8 mouse cellular contexts compared by ENCODE assay signal in the genomic region with DNA sequence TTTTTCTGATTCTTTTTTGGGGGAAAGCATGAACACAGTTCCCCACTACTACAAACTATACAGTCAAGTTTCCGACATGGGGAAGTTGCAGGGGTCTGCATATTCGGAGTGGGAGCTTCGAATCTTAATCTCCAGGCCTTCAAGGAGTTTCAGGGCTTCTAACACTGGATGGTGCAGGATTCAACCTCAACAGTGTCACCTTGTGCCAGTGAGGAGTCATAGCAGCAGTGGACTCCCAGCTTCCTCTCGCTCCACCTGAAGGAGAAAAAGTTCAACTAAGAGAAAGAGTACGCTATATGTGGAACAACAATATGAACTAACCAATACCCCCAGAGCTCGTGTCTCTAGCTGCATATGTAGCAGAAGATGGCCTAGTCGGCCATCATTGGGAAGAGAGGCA. TPM values are rescaled to one million over a fixed set of nuclear protein-coding genes. Genes with fewer than 3 reads are reported as not detected.
DNase-seq lines count a peak whose midpoint lies in the region; ATAC-seq and TF ChIP-seq lines count a peak whose summit lies in the region.

No protein-coding gene starts in this region.

- no peak overlapping the region for H3K4me3 ChIP-seq in thymus, adult 2 months (ENCODE audit: control insufficient read depth, insufficient read depth, low read length)

- no peak for TF ChIP-seq POLR2A in thymus, adult 2 months (IDR thresholded peaks at IDR 0.05; ENCODE audit: control insufficient read depth, extremely low read depth, insufficient read depth, low read length, poor library complexity)

- 23% methylated on average over 7 of the region's 7 CpGs for WGBS in thymus, adult 2 months

- H3K36me3 ChIP-seq in thymus, adult 2 months (ENCODE audit: control insufficient read depth, insufficient read depth, low read length), result no peaks in the 10 kb centered on the region

- ATAC-seq in monocyte, adult 5-6 weeks (replicated peaks; ENCODE audit: insufficient number of reproducible peaks, low FRiP score, low TSS enrichment, poor library complexity, severe bottlenecking), result no peak

- H3K27ac ChIP-seq in thymus, adult 2 months (ENCODE audit: control insufficient read depth, insufficient read depth, low read length), result no peak overlapping the region

- H3K27me3 ChIP-seq in thymus, adult 2 months (ENCODE audit: control insufficient read depth, insufficient read depth, low read length), result no peaks in the 10 kb centered on the region

- H3K4me1 ChIP-seq in thymus, adult 2 months (replicated peaks; ENCODE audit: control insufficient read depth, insufficient read depth, low read length), result no peaks in the 10 kb centered on the region

- TF ChIP-seq CTCF in thymus, adult 2 months (IDR thresholded peaks at IDR 0.05; ENCODE audit: borderline replicate concordance, control insufficient read depth, extremely low read depth, insufficient read depth, low read length, poor library complexity), result no peak

- peak; percentile 31 to 37 for DNase-seq in cerebellum, postnatal 36 days
- no peak for DNase-seq in cerebellum, adult 11 months
- peak; percentile 27 for DNase-seq in thymus, adult 2 months
- no peak for DNase-seq in thymus, adult 18-20 months
- peak; percentile 34 to 51 for DNase-seq in kidney, postnatal 4 days
- no peak for DNase-seq in ovary, postnatal 36 days (ENCODE audit: low spot score)
- DNase-seq in urinary bladder, postnatal 10 days (ENCODE audit: low spot score), result no peak

RNA-seq across cellular contexts. Expression of gene Ctsf, which starts 7.4 kb away (rescaled TPM):
- 27.0 and 31.9 TPM in 2 replicates for polyA plus RNA-seq in thymus, adult 2 months (2012; rRNA removed)
- total RNA-seq in monocyte, adult 5-6 weeks (2017), result 0.39 TPM in 1 of 3 replicates, not detected in the others

RNA-seq across cellular contexts. Expression of gene Ccdc87, which starts 8.3 kb away (rescaled TPM):
- polyA plus RNA-seq in thymus, adult 2 months (2012; rRNA removed), result 0.19 and 0.24 TPM in 2 replicates
- total RNA-seq in monocyte, adult 5-6 weeks (2017), result not detected in 3 replicates

RNA-seq across cellular contexts. Expression of gene Ccs, which starts 8.4 kb away (rescaled TPM):
- polyA plus RNA-seq in thymus, adult 2 months (2012; rRNA removed), result 35.8 and 45.8 TPM in 2 replicates
- total RNA-seq in monocyte, adult 5-6 weeks (2017), result 18.7 to 42.7 TPM (median 33.6 TPM) in 3 replicates

RNA-seq across cellular contexts. Expression of gene Actn3, which starts 30.2 kb away (rescaled TPM):
- polyA plus RNA-seq in thymus, adult 2 months (2012; rRNA removed), result 8.4 and 11.8 TPM in 2 replicates
- 0.10 to 1.7 TPM in 2 of 3 replicates, not detected in the other for total RNA-seq in monocyte, adult 5-6 weeks (2017)

RNA-seq across cellular contexts. Expression of gene Zdhhc24, which starts 31.0 kb away (rescaled TPM):
- 53.0 and 53.5 TPM in 2 replicates for polyA plus RNA-seq in thymus, adult 2 months (2012; rRNA removed)
- 5.2 to 12.4 TPM (median 10.3 TPM) in 3 replicates for total RNA-seq in monocyte, adult 5-6 weeks (2017)

Comparison
In these comparisons a context has a peak if more than half of its experiments do, and no peak if none do; other contexts are left out.
1. DNase-seq: peak in cerebellum, postnatal 36 days (2 of 2), thymus, adult 2 months (single experiment) and kidney, postnatal 4 days (2 of 2); none in cerebellum, adult 11 months (single experiment), thymus, adult 18-20 months (0 of 2), ovary, postnatal 36 days (single experiment) and urinary bladder, postnatal 10 days (single experiment).